Mouse (Mus musculus) frontal cortex, postnatal 10 days (tissue): ENCODE results near the gene C3ar1.

Experiments used
- DNase-seq, 2 experiments: peaks; one replicate each; pipeline ENCODE4 v3.0.0; 2022; ENCODE audit warnings: low spot score in 2 of 2, mixed read lengths in 1 of 2

C3ar1 gene

GRCm38 (mm10) chr6:122828086-122828485, 27.9 kb downstream of the C3ar1 start:
- no peak for DNase-seq

- peak; percentile 60 to 76 for DNase-seq
Measured at GRCm38 (mm10) chr6:122825923-122826742, 29.8 kb downstream of the C3ar1 start.

- no peak for DNase-seq
Measured at GRCm38 (mm10) chr6:122825166-122825565, 30.8 kb downstream of the C3ar1 start.

- no peak for DNase-seq
Measured at GRCm38 (mm10) chr6:122824086-122824485, 31.9 kb downstream of the C3ar1 start.

GRCm38 (mm10) chr6:122821822-122822221, 34.1 kb downstream of the C3ar1 start:
- no peak for DNase-seq

- no peak for DNase-seq
Measured at GRCm38 (mm10) chr6:122820799-122821650, 34.9 kb downstream of the C3ar1 start.

- DNase-seq = peak; percentile 44 to 46
Measured at GRCm38 (mm10) chr6:122820071-122820798, 35.7 kb downstream of the C3ar1 start.

- peak in 1 of 2 experiments; percentile 65 for DNase-seq
Measured at GRCm38 (mm10) chr6:122819306-122820070, 36.5 kb downstream of the C3ar1 start, which contains the start of gene Foxj2. Foxj2 (plus strand) TSS chr6:122819914.

- DNase-seq = no peak
Measured at GRCm38 (mm10) chr6:122813640-122814039, 42.3 kb downstream of the C3ar1 start.

GRCm38 (mm10) chr6:122812716-122813115, 43.2 kb downstream of the C3ar1 start:
- DNase-seq = no peak

GRCm38 (mm10) chr6:122811771-122812600, 44.0 kb downstream of the C3ar1 start:
- peak in 1 of 2 experiments; percentile 35 for DNase-seq

- DNase-seq = peak; percentile 86 to 90
Measured at GRCm38 (mm10) chr6:122811280-122811652, 44.7 kb downstream of the C3ar1 start.

- DNase-seq = peak; percentile 96 to 98
Measured at GRCm38 (mm10) chr6:122810615-122811279, 45.2 kb downstream of the C3ar1 start.

- DNase-seq = no peak
Measured at GRCm38 (mm10) chr6:122810022-122810614, 45.8 kb downstream of the C3ar1 start.

- peak; percentile 55 to 72 for DNase-seq
Measured at GRCm38 (mm10) chr6:122804418-122804817, 51.5 kb downstream of the C3ar1 start.

GRCm38 (mm10) chr6:122801801-122802514, 54.0 kb downstream of the C3ar1 start:
- peak; percentile 33 to 44 for DNase-seq

GRCm38 (mm10) chr6:122801301-122801800, 54.6 kb downstream of the C3ar1 start, which contains the start of gene Slc2a3:
Slc2a3 (minus strand) TSS chr6:122801640.
- peak; percentile 38 to 47 for DNase-seq

GRCm38 (mm10) chr6:122800640-122801300, 55.2 kb downstream of the C3ar1 start:
- no peak for DNase-seq
